Mouse (Mus musculus) E14TG2a.4 (cell line): ENCODE results near the gene Tspan1.

ENCODE experiments used
- H3K27me3 ChIP-seq: 2 replicates; pipeline ENCODE4 v1.6.1; 2014; ENCODE audit warnings: low read length, control low read depth; ENCODE audit not compliant: insufficient read depth
- H3K36me3 ChIP-seq: 2 replicates; pipeline ENCODE4 v1.6.1; 2014; ENCODE audit warnings: low read length, control low read depth; ENCODE audit not compliant: insufficient read depth
- H3K4me1 ChIP-seq: replicated peaks from 2 replicates; pipeline ENCODE4 v1.6.1; 2014; ENCODE audit warnings: low read depth, low read length, control low read depth
- H3K4me3 ChIP-seq: replicated peaks from 2 replicates; pipeline ENCODE4 v1.5.1; 2014; ENCODE audit warnings: mild to moderate bottlenecking, low read length
- H3K9me3 ChIP-seq: 2 replicates; pipeline ENCODE4 v1.6.1; 2014; ENCODE audit warnings: low read length, control low read depth
- CTCF ChIP-seq: conservative IDR thresholded peaks from 2 replicates; pipeline ENCODE4 v1.5.1; 2014; ENCODE audit warnings: low read length
- NANOG ChIP-seq: IDR thresholded peaks from 2 replicates; pipeline ENCODE4 v1.6.1; 2014; ENCODE audit warnings: borderline replicate concordance, low read length, mixed read lengths
- POU5F1 ChIP-seq: IDR thresholded peaks from 2 replicates; pipeline ENCODE4 v1.6.1; 2014; ENCODE audit warnings: low read length, borderline replicate concordance

Gene Tspan1

DNA sequence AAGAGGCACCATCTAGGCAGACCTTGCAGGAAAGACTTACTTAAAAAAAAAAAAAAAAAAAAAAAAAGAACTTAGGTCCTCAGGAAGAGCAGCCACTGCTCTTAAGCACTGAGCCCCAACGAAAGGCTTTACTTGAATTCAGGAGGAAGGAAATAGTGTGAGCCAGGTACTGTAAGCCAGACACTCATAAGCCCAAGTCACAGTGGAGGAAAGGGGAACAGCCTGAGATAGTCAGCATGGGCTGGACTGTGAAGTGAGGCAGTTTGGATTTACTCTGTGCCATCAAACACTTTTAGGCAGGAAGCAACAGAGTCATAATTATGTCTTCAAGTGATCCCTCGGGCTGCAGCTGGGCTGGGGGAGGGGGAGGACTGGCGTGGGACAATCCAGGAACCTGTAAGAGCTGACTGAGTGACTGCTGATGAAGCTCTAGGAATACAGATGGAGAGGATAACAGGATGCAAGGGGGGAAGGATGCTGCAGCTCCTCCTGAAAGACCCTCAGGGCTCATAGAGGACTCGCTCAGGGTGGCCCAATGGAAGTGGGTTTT lies 25.0 kb upstream of the Tspan1 start:
- H3K9me3 ChIP-seq = 0 out of 2 replicates have a peak, but pooled peaks cover 3% of the 10 kb centered on the region
- H3K4me1 ChIP-seq = no peaks in the 10 kb centered on the region
- H3K27me3 ChIP-seq = no peaks in the 10 kb centered on the region
- no peak overlapping the region for H3K4me3 ChIP-seq
- H3K36me3 ChIP-seq = no peaks in the 10 kb centered on the region
- TF ChIP-seq POU5F1 = no peak
- TF ChIP-seq NANOG = no peak
- no peak for TF ChIP-seq CTCF

DNA sequence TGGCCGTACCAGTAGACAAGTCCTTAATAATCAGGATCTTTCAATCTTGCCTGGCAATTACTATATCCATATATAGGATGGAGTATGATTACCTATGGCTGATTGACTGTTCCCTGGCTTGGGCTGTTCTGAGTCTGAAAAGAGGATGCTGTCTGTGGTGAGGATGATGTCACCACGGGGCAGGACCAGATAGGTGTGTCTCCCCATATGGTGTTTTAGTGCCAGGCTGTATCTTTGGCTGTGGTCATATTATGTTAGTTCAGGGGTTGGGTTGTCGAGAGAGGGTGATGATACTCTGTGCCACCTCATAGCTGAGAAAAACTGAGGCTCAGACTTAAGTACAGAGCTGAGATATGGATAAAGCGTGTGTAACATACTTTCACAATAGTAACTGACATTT lies 17.7 kb upstream of the Tspan1 start:
- peaks cover 27% of the 10 kb centered on the region for H3K4me1 ChIP-seq
- TF ChIP-seq CTCF (no peak), POU5F1 (no peak), NANOG (no peak)
- no peak overlapping the region for H3K4me3 ChIP-seq
- H3K27me3 ChIP-seq = no peaks in the 10 kb centered on the region
- H3K9me3 ChIP-seq = 0 out of 2 replicates have a peak, but pooled peaks cover 3% of the 10 kb centered on the region
- no peaks in the 10 kb centered on the region for H3K36me3 ChIP-seq

DNA sequence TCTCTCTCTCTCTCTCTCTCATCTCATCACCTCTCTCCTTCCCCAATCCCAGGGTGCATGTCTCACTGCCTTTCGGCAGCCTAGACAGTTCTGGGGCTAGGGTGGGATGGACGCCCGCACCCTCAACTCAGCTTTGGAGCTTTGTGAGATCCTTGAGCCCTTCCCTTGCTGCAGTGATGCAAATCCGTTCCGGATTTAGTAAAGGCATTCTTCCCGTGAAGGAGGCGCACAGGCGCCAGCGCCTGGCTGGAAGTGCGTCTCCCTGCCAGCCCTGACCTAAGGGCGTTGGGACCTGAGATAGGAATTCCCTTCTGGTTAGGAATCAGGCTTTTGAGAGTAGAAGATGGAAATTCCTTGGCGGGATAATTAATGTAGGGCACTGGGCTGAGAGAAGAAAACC lies 15.3 kb upstream of the Tspan1 start:
- Histone ChIP-seq H3K4me1 (peaks cover 39% of the 10 kb centered on the region), H3K4me3 (peak overlapping the region; percentile 60), H3K27me3 (no peaks in the 10 kb centered on the region), H3K9me3 (0 out of 2 replicates have a peak, but pooled peaks cover 3% of the 10 kb centered on the region), H3K36me3 (no peaks in the 10 kb centered on the region)
- TF ChIP-seq CTCF = no peak
- TF ChIP-seq POU5F1 = no peak
- no peak for TF ChIP-seq NANOG

DNA sequence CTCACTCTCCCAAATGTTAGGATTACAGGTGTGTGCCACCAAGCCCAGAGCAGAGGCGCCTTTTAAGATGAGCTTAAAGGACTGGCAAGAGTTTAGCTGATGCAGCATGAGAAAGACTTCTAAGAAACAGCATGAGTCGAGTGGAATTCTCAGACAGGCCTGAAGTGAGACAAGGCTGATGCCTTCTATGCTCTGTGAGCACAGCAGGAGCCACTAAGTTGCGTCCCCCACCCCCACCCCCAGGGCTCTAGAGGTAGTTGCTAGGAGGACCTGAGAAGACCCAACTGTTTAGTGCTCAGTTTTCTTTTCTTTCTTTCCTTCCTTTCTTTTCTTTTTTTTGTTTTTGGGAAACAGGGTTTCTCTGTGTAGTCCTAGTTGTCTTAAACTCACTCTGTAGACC lies 14.7 kb upstream of the Tspan1 start:
- peaks cover 46% of the 10 kb centered on the region for H3K4me1 ChIP-seq

DNA sequence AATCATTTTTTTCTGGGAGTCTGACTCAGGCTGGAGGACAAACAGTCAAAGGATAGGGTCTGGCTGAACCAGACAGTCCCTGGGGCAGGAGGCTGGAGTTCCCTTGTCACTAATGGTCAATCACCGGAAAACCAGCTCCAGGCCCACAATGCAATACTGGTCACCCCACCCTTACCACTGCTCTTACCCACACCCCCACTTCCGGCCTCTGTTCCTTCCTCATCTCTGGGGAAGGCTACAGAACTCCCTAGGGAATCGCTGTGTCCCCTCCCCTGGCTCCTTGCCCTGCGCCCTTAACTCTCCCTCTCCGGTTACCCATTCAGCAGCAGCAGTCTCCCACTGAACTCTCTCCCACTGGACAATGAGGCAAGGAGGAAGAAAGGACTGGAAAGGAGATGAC lies 9.7 kb upstream of the Tspan1 start:
- Histone ChIP-seq H3K27me3 (no peaks in the 10 kb centered on the region), H3K4me1 (peaks cover 73% of the 10 kb centered on the region), H3K9me3 (no peaks in the 10 kb centered on the region), H3K4me3 (peak overlapping the region; percentile 78), H3K36me3 (no peaks in the 10 kb centered on the region)
- no peak for TF ChIP-seq NANOG
- TF ChIP-seq POU5F1 = no peak
- TF ChIP-seq CTCF = no peak

More for the DNA sequence above, 14.7 kb upstream of the Tspan1 start:
- Histone ChIP-seq H3K27me3 (no peaks in the 10 kb centered on the region), H3K4me3 (no peak overlapping the region), H3K9me3 (no peaks in the 10 kb centered on the region), H3K36me3 (no peaks in the 10 kb centered on the region)
- TF ChIP-seq POU5F1 (no peak), NANOG (no peak), CTCF (no peak)

DNA sequence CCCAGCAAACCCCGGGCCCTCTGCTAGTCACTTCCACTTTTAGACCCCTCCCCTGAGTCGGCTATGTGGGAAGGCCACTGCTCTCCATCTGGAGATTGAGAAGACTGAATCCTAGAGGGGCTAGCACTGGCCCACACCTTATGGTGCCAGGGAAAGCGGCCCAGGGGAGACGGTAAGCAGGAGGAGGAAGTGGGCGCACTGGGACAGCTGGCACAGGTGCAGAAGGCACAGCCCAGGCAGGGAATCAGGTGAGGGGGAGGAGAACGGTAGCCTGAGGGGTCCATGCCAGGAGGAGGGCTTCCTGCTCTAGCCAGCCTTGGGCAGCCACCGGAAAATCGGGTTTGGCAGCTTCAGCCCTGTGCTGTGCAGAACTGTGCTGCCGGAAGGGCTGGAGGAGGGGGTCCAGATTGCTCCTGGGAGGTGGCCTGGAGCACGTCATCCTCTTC lies 9.2 kb upstream of the Tspan1 start:
- Histone ChIP-seq H3K4me3 (peak overlapping the region; percentile 78), H3K9me3 (no peaks in the 10 kb centered on the region), H3K27me3 (no peaks in the 10 kb centered on the region), H3K36me3 (no peaks in the 10 kb centered on the region), H3K4me1 (peaks cover 72% of the 10 kb centered on the region)
- no peak for TF ChIP-seq POU5F1
- TF ChIP-seq CTCF = no peak
- no peak for TF ChIP-seq NANOG

DNA sequence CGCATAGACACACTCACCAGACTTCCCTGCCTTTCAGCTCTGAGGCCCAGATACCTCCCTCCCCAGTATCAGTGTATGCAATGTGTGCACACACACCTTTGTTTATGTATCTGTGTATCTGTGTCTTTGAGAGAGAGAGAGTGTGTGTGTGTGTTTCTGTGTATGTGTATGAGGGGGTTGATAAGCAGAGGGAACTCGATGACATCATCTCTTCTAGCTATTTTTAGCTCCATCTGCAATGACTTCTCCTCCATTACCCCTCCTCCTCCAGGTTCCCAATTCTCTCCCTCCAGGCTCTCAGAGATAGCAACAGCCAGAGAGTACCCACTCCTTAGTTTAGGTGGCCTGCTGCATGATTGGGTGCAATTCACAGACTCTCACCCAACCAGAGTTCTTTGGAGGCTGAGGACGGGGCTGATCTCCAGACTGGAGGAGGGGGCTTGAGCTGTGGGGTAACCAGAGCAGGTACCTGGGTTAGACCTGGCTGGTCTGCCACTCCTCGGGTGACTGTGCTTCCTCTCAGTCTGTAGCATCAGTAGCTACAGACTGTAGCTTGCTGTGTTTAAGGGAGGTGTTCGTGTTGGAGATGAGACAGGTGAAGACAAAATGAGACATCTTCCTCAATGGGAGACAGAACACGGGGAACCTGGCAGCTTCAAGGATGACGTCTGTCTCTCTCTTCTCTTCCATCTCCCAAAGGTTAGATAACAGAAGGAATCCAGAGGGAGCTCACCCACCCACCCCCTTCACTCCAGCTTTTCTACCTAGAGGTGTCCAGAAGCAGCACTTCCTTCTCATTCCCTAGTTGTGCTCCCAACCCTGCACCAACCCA lies 8.5 kb upstream of the Tspan1 start:
- Histone ChIP-seq H3K4me3 (peak overlapping the region; percentile 78), H3K4me1 (peaks cover 66% of the 10 kb centered on the region), H3K9me3 (no peaks in the 10 kb centered on the region), H3K36me3 (no peaks in the 10 kb centered on the region), H3K27me3 (no peaks in the 10 kb centered on the region)
- TF ChIP-seq CTCF = no peak
- TF ChIP-seq NANOG = no peak
- TF ChIP-seq POU5F1 = no peak

DNA sequence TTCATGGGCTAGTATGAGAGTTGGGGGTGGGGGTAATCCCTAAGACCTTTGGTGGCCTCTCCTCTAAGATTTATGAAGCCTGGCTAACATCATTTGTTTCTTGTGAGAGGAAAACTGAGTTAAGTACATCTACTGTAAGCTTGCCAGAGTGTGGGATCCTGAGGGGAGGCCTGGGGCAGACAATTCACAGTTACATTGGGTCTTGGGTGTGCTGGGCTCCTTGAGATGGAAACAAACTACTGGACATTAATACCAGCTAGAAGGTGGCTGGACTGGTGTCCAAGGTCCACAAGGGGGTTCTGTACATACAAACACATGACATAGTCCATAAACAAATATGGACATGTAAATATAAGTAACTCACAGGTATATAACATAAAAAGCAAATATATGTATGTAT lies 7.7 kb upstream of the Tspan1 start:
- Histone ChIP-seq H3K4me1 (peaks cover 71% of the 10 kb centered on the region), H3K4me3 (no peak overlapping the region), H3K9me3 (no peaks in the 10 kb centered on the region), H3K27me3 (no peaks in the 10 kb centered on the region), H3K36me3 (no peaks in the 10 kb centered on the region)
- no peak for TF ChIP-seq POU5F1
- no peak for TF ChIP-seq CTCF
- no peak for TF ChIP-seq NANOG
